Mouse (Mus musculus) brown adipose tissue, adult 24 weeks (tissue): ENCODE measurements around the gene Myo3b. TPM values are rescaled to one million over a fixed set of nuclear protein-coding genes. Genes with fewer than 3 reads are reported as not detected.

Experiments
- H3K27ac ChIP-seq: fragments of 200-500 bp; replicated peaks from 2 replicates; pipeline ENCODE4 v1.5.1; 2012; ENCODE audit warnings: low read depth, mild to moderate bottlenecking, low read length
- H3K4me1 ChIP-seq: fragments of 200-500 bp; 2 replicates; pipeline ENCODE4 v1.6.1; 2012; ENCODE audit warnings: low read length, mixed read lengths; ENCODE audit not compliant: control insufficient read depth, insufficient read depth, insufficient read length
- H3K4me3 ChIP-seq: fragments of 200-500 bp; 2 replicates; pipeline ENCODE4 v1.5.1; 2012; ENCODE audit warnings: low read depth, mild to moderate bottlenecking, low read length, moderate library complexity; ENCODE audit not compliant: insufficient read depth
- polyA plus RNA-seq: library from polyadenylated mRNA; stranded (reverse); fragments of >200 nt; gene quantifications from 2 replicates; pipeline ENCODE4 v1.2.4, GENCODE M21; 2012; ENCODE audit not compliant: missing spikeins, insufficient read depth, insufficient read length

The Myo3b gene
- polyA plus RNA-seq, 1 experiment: not detected

DNA sequence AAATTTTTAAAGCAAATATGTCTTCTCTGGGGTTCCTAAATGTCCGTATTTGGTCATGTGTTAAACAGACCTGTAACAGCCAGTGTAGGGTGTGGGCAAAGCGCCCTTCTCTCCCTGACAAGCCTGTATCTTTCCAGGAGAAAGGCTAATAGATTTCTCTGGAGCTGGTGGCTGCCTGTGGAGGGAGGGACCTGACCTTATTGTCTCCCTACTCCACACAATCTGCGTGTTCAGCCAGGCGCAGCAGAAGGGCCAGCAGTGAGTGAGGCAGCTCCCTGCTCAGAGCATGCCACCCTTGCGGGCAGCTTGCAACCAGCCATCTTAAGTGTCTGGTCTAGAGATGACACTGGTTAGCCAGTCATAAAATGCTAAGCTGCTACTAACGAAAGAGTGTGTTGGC is 5.5 kb downstream of the Myo3b start:
- H3K4me1 ChIP-seq: no peaks in the 10 kb centered on the region
- no peak overlapping the region for H3K27ac ChIP-seq
- H3K4me3 ChIP-seq: no peak overlapping the region

DNA sequence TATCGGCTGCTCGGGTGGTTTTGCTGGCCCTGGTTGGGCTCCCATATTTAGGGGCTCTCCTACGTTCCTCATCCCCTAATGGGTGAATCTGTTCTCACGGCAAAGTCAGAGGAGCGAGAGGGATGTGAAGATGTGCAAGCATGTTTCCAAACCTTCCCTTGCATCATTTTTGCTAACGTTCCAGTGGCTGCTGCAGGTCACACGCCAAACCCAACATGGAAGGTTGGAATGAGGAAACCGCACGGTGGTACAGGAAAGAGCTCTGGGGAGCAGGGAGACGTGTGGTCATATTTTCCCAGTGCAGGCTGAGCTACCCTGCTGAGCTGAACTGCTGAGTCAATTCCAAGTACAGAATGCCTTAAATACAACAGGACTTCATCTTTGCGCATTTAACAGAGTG is 8.9 kb downstream of the Myo3b start:
- no peak overlapping the region for H3K4me3 ChIP-seq

GRCm38 (mm10) chr2:70053803-70054202 is 14.9 kb downstream of the Myo3b start:
- no peaks in the 10 kb centered on the region for H3K4me1 ChIP-seq
- H3K4me3 ChIP-seq: no peak overlapping the region
- no peak overlapping the region for H3K27ac ChIP-seq

More for the DNA sequence above, 8.9 kb downstream of the Myo3b start:
- Histone ChIP-seq H3K4me1 (no peaks in the 10 kb centered on the region), H3K27ac (no peak overlapping the region)

DNA sequence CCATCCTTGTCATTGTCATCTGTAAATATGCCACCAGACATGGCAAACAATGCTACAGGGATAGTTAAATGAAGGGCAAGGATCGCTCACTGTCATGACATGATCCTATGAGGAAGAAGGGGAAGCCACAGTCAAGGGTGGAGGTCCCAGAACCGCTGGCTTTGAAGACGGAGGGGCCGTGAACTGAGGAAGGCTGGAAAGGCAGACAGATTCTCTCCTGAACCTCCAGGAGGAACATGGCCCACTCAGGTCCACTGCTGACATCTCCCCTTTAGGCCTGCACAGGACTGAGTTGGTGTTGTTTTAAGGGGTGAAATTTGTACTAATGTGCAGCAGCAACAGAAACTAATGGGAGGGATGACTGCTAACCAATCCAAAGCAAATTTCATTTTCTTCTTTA is 19.3 kb downstream of the Myo3b start:
- no peak overlapping the region for H3K4me3 ChIP-seq
- no peak overlapping the region for H3K27ac ChIP-seq
- no peaks in the 10 kb centered on the region for H3K4me1 ChIP-seq

GRCm38 (mm10) chr2:70060359-70061345 is 21.7 kb downstream of the Myo3b start:
- H3K4me3 ChIP-seq: no peak overlapping the region
- H3K27ac ChIP-seq: no peak overlapping the region
- no peaks in the 10 kb centered on the region for H3K4me1 ChIP-seq

GRCm38 (mm10) chr2:70065116-70065515 is 26.2 kb downstream of the Myo3b start:
- no peak overlapping the region for H3K27ac ChIP-seq
- H3K4me3 ChIP-seq: no peak overlapping the region
- H3K4me1 ChIP-seq: no peaks in the 10 kb centered on the region

DNA sequence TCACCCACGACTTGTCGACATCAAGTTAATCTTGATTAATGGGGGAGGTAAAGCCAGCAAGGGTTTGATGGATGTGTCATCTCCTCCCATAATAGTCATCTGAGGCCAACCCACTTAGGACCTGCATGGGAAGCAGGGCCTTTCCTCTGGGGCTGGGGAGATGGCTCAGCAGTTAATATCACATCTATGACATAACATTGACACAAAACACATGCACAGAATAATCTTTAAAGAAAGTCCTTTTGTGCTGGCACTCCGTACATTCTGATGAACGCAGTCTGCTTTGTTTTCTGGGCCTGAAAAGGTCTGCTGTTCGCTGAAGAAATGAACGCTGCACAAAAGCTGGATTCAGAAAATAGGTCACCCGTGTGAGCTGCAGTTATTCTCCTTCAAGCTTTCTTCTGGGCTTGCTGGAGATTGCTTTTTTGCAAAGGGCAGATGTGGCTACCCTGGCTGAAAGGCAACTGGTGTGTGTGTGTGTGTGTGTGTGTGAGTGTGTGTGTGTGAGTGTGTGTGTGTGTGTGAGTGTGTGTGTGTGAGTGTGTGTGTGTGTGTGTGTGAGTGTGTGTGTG is 26.9 kb downstream of the Myo3b start:
- Histone ChIP-seq H3K4me3 (no peak overlapping the region), H3K4me1 (no peaks in the 10 kb centered on the region), H3K27ac (no peak overlapping the region)

DNA sequence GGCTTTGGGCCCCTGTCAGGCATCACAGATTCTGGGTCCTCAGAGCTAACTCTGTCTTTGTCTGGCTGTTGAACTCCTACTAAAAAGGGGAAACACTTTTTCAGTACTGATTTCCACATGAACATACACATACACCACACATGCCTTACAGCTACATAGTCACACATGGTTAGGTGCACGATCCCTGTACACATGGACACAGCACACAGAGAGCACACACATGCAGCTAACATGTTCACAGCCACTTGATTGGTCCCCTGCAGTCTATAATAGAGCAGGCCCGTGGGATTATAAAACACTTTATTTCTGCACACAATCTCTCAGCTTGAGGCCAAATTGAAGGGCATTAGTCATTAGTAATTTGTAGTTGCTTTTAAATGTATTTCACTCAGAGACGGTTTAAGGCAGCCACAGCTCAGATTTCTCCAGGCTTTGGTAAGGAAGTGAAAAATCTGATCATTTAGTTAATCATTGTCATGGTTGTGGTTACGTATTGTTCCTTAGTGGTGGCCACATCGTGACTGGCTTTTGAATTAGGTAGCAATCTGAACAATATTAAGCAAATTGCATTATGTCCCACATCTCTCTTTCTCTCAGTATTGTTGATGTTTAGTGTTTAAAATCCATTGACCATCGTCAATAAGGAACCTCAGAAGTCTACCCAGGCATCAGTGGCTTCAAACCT is 27.6 kb downstream of the Myo3b start:
- Histone ChIP-seq H3K4me3 (no peak overlapping the region), H3K4me1 (no peaks in the 10 kb centered on the region), H3K27ac (no peak overlapping the region)

DNA sequence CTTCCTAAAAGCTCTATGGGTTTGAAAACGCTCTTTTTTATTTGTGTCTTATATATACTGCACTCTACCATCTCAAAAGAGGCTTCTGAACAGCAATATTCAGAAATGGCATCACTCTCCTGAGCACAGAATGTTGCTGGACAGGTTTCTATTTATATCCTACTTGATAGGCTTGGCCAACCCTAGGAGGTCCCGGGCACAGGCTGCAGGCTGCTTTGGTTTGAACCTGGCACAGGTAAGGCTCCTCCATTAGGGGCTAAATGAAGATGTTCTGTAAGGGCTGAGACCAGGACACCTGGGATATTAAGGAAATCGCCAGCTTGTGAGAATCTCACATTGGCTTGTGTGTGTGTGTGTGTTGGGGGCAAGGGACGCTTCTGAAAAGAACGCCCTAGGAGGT is 30.9 kb downstream of the Myo3b start:
- Histone ChIP-seq H3K4me1 (no peaks in the 10 kb centered on the region), H3K4me3 (no peak overlapping the region), H3K27ac (no peak overlapping the region)

DNA sequence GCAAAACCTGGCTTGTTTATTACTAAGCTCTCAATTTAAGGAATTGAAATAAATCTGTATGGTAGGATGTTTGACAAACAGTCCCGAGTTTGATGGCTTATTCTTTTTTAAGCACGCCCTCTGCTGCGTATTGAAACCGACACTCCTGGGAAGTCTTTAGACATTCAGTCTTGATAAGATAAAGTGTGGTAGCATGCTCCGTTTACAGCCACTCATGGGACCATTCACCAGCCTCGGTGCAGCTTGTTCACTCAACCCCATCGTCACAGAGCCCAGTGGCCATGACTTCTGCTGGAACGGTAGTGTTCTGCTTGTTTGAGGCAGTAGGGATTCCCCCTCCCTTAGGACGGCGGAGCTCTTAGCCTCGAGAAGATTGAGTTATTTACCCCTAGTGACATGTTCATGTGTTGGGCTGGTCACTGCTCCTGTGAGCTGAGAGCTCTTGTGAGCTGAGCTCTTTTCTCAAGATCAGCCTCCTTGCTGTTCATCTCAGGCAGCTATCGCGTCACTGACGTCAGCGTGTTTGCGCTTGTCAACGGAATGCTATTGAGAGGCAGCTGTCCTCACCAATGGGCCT is 44.6 kb downstream of the Myo3b start:
- H3K4me3 ChIP-seq: no peak overlapping the region
- no peaks in the 10 kb centered on the region for H3K4me1 ChIP-seq
- no peak overlapping the region for H3K27ac ChIP-seq

DNA sequence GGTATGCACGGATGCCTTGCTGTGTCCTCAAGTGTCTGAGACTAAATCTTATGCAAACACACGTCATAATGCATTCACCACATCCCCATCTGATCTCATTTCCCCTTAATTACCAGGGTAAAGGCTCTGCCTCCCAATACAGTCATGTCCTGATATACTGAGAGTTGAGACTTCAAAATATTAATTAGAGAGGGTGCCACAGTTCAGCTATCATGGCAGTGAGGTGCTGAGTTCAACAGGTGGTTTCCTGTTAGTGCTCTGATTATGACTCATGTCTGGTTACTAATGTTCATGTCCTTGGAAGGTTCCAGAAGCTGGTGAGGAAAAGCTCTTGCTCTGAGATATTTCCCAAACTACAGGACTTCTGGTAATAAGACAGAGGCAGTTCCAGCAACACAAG is 52.3 kb downstream of the Myo3b start:
- Histone ChIP-seq H3K4me3 (no peak overlapping the region), H3K27ac (peak overlapping the region; percentile 69), H3K4me1 (no peaks in the 10 kb centered on the region)

DNA sequence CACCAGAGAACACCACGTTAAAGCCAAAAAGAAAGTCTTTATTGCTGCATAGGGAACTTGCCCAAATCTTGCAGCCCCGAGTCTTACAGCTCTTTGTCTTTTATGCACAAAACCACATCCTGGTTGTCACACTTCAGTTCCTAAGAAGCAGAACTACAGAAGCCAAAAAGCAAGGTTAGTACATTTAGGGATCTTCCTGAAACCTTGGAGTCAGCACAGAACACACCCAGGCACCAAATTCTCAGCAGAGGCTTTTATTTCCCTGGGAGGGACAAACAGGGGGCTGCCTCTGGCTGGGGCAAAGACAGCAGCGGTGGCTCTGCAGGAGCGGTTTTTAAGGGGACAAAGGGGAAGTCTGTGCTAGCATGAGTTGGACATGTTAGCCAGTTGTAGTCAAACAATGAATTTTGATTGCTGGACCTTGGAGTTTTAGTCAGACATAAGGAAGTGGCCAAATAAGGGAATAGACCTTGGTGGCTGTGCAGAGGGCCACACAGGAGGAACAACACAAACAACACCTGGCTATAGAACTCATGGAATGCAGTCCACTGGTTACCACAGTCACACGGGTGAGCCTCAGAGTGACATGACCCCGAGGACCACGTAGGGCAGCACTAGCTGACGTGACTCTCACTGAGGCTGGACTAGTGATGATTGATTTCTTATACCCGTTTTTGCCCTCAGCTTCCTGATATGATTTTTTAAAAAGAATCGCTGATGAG is 53.0 kb downstream of the Myo3b start:
- H3K4me3 ChIP-seq: no peak overlapping the region
- no peaks in the 10 kb centered on the region for H3K4me1 ChIP-seq
- peak overlapping the region; percentile 69 for H3K27ac ChIP-seq

DNA sequence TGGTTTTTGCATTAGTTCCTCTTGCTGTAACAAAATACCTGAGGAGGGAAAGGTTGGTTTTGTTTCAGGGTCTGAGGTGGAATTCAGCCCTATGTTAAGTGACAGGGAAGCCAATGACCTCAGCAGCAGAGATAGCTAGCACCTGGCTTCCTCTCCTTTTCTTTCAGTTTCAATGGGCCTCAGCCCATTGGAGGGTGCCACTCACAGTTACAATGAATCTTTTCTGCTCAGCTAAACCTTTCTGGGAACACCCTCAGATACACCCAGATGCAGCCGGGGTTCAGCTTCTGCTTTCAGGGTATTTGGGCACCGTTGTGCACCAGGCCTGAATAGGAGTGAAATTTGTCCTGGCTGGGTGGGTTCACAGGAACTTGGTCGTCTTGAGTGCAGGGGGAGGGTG is 53.7 kb downstream of the Myo3b start:
- no peak overlapping the region for H3K4me3 ChIP-seq

GRCm38 (mm10) chr2:70094446-70094845 is 55.5 kb downstream of the Myo3b start:
- Histone ChIP-seq H3K4me3 (no peak overlapping the region), H3K27ac (no peak overlapping the region), H3K4me1 (no peaks in the 10 kb centered on the region)

More for the DNA sequence above, 53.7 kb downstream of the Myo3b start:
- Histone ChIP-seq H3K27ac (no peak overlapping the region; the same call in 1 of the 2 replicates), H3K4me1 (no peaks in the 10 kb centered on the region)
